Mouse (Mus musculus): ENCODE data around the gene Lin7c.

The Lin7c gene

GRCm38 (mm10) chr2:109942810-109943570 lies 52.3 kb downstream of the Lin7c start:
- DNase-seq (ENCODE audit: low read depth): no peak

GRCm38 (mm10) chr2:109944995-109945394 lies 54.3 kb downstream of the Lin7c start:
- no peak for DNase-seq (ENCODE audit: low read depth)

- no peak for DNase-seq (ENCODE audit: low read depth)
These were observed 54.9 kb downstream of the Lin7c start for GRCm38 (mm10) chr2:109945532-109945931.

GRCm38 (mm10) chr2:109946426-109946825 lies 55.8 kb downstream of the Lin7c start:
- no peak for DNase-seq (ENCODE audit: low read depth)

- no peak for DNase-seq (ENCODE audit: low read depth)
These were observed 58.9 kb downstream of the Lin7c start for GRCm38 (mm10) chr2:109949519-109949918.

- no peak for DNase-seq (ENCODE audit: low read depth)
These were observed 59.7 kb downstream of the Lin7c start for GRCm38 (mm10) chr2:109950311-109950710.

All from 416B (cell line).